Mouse (Mus musculus): Measurements from ENCODE around the gene Fyttd1.

Gene Fyttd1

GRCm38 (mm10) chr16:32945379-32945778, 68.1 kb downstream of the Fyttd1 start:
- WGBS: 61% methylated on average over 5 of the region's 5 CpGs

DNA sequence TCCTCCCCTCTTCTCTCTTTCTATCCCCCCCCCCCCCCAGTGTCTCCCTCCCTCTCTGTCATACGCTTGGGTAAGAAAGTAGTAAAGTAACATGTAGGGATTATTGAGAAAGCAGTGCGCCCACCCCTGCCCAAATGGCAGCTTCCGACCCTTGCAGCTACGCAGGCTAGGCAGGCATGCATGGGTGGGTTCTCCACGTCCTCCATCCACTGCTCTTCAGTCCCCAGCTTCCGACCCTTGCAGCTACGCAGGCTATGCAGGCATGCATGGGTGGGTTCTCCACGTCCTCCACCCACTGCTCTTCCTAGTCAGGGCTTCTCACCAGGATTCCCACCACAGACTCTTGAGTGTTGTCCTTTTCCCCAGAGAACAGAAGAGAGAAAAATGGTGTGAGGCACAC, 70.7 kb downstream of the Fyttd1 start:
- WGBS: 68% methylated on average over 8 of the region's 8 CpGs

GRCm38 (mm10) chr16:32948656-32949055, 71.4 kb downstream of the Fyttd1 start:
- 62% methylated on average over 5 of the region's 5 CpGs for WGBS

DNA sequence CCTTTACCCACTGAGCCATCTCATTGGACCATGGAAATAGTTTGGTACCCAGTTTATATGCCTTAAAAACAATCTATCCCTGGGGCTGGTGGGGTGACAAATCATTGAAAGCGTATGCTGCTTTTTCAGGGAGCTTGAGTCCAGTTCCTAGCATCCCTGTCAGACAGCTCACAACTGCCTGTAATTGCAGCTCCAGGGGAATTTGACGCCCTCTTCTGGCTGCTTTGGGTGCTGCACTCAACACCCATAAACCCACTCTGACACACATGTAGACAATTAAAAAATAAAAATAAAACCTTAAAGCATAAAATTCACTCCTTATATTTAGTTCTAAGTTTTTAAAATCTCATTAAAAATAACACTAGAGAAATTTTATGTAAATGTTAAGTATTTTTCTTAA, 73.8 kb downstream of the Fyttd1 start:
- 93% methylated on average over 2 of the region's 2 CpGs for WGBS

- 74% methylated on average over 5 of the region's 5 CpGs for WGBS
These were observed 76.5 kb downstream of the Fyttd1 start for GRCm38 (mm10) chr16:32953806-32954205.

- 81% methylated on average over 6 of the region's 6 CpGs for WGBS
These were observed 77.0 kb downstream of the Fyttd1 start for GRCm38 (mm10) chr16:32954304-32954703.

- WGBS: 88% methylated on average over 5 of the region's 5 CpGs
These were observed 79.6 kb downstream of the Fyttd1 start for GRCm38 (mm10) chr16:32956889-32957288.

Data from cerebral cortex, adult 2 months (tissue).